Mouse (Mus musculus) erythroblast, embryonic 14.5 days (primary cell): ENCODE results near the gene Hfe2.

ENCODE experiments used
- GATA1 ChIP-seq: IDR thresholded peaks from 2 replicates; pipeline ENCODE4 v1.6.1; 2012; ENCODE audit warnings: low read length, inconsistent platforms, mixed read lengths
- TAL1 ChIP-seq: IDR thresholded peaks from 3 replicates; pipeline ENCODE4 v1.6.1; 2012; ENCODE audit warnings: low read length, inconsistent platforms, mixed read lengths

GRCm38 (mm10) chr3:96528506-96528905 lies 3.5 kb downstream of the Hfe2 start:
- TF ChIP-seq GATA1 = no peak
- no peak for TF ChIP-seq TAL1
